Mouse (Mus musculus) spleen, adult 2 months (tissue): ENCODE results near the gene Pde1c.

Experiments used
- CTCF ChIP-seq: fragments of 200-500 bp; IDR thresholded peaks from 2 replicates; pipeline ENCODE4 v1.5.1; 2011; ENCODE audit warnings: mild to moderate bottlenecking, inconsistent platforms; ENCODE audit not compliant: insufficient read depth, insufficient read length, insufficient replicate concordance; ENCODE audit errors: extremely low read depth
- POLR2A ChIP-seq: fragments of 200-500 bp; IDR thresholded peaks from 2 replicates; pipeline ENCODE4 v1.6.1; 2011; ENCODE audit warnings: low read depth, low read length, inconsistent platforms

DNA sequence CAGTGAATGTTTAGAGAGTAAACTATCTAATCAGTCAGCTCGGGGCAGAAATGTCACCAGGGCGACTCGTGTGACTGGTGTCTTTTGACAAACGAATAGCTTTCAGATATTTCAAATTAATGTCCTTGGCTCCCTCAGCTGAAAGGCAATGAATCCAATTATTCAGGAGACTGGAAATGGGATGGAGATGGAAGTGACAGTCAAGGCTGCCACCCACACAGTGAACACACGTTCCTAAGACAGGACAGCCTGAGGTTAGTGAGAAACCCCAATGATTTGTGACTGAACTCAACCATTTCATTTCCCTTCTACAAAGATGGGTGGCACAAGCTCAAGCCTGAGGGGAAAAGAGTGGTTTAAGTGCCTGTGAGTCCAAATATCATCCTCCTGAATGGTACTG is 470.5 kb downstream of the Pde1c start:
- TF ChIP-seq CTCF = no peak
- TF ChIP-seq POLR2A = no peak
